In genomic region chr4:148232124-148232523, GRCm38 (mm10) we compare ENCODE assay signal across 22 mouse cellular contexts. TPM values are rescaled to one million over a fixed set of nuclear protein-coding genes. Genes with fewer than 3 reads are reported as not detected.
DNase-seq lines count a peak whose midpoint lies in the region; ATAC-seq lines count a peak whose summit lies in the region.
"Had no signal": no experiment of that assay in that cellular context is flagged by ENCODE, and none has a peak within 500 bp of the region (broad histone marks: within the 10 kb centered on the region; RNA-seq: fewer than 3 reads in every experiment).

No protein-coding gene starts in this region.

- H3K9ac ChIP-seq in hindbrain, embryonic 13.5 days, result no peak overlapping the region
- no peak overlapping the region for H3K9ac ChIP-seq in midbrain, embryonic 13.5 days (replicated peaks)
- no peak overlapping the region for H3K9ac ChIP-seq in midbrain, embryonic 16.5 days (ENCODE audit: low read depth, low read length)
- H3K9ac ChIP-seq: heart, embryonic 12.5 days; heart, embryonic 15.5 days; hindbrain, embryonic 12.5 days had no signal

- no peak overlapping the region for H3K4me2 ChIP-seq in hindbrain, embryonic 13.5 days
- H3K4me2 ChIP-seq in midbrain, embryonic 13.5 days (replicated peaks), result no peak overlapping the region
- H3K4me2 ChIP-seq in midbrain, embryonic 16.5 days (ENCODE audit: low read length), result no peak overlapping the region
- H3K4me2 ChIP-seq: heart, embryonic 12.5 days; heart, embryonic 15.5 days; hindbrain, embryonic 12.5 days had no signal

- H3K9me3 ChIP-seq in hindbrain, embryonic 13.5 days, result no peaks in the 10 kb centered on the region
- no peaks in the 10 kb centered on the region for H3K9me3 ChIP-seq in hindbrain, embryonic 10.5 days
- H3K9me3 ChIP-seq in midbrain, embryonic 13.5 days, result no peaks in the 10 kb centered on the region
- no peaks in the 10 kb centered on the region for H3K9me3 ChIP-seq in midbrain, embryonic 16.5 days (replicated peaks; ENCODE audit: control insufficient read depth, low read length, poor library complexity, severe bottlenecking)
- H3K9me3 ChIP-seq: forebrain, embryonic 10.5 days; heart, embryonic 12.5 days; heart, embryonic 15.5 days; hindbrain, embryonic 12.5 days had no signal

- H3K27ac ChIP-seq in hindbrain, embryonic 13.5 days, result no peak overlapping the region
- no peak overlapping the region for H3K27ac ChIP-seq in hindbrain, embryonic 10.5 days
- H3K27ac ChIP-seq in midbrain, embryonic 13.5 days, result no peak overlapping the region
- H3K27ac ChIP-seq in midbrain, embryonic 16.5 days (ENCODE audit: low read length), result no peak overlapping the region
- H3K27ac ChIP-seq: forebrain, embryonic 10.5 days; heart, embryonic 15.5 days; hindbrain, embryonic 12.5 days; hindbrain, postnatal 0 days had no signal

- no peak overlapping the region for H3K4me3 ChIP-seq in hindbrain, embryonic 13.5 days
- H3K4me3 ChIP-seq in hindbrain, embryonic 10.5 days, result no peak overlapping the region
- H3K4me3 ChIP-seq in midbrain, embryonic 13.5 days (replicated peaks), result no peak overlapping the region
- no peak overlapping the region for H3K4me3 ChIP-seq in midbrain, embryonic 16.5 days (ENCODE audit: low read depth, low read length)
- H3K4me3 ChIP-seq: forebrain, embryonic 10.5 days; heart, embryonic 12.5 days; heart, embryonic 15.5 days; hindbrain, embryonic 12.5 days had no signal

- peaks cover 36% of the 10 kb centered on the region for H3K4me1 ChIP-seq in hindbrain, embryonic 13.5 days (replicated peaks)
- H3K4me1 ChIP-seq in hindbrain, embryonic 10.5 days (replicated peaks), result peaks cover 12% of the 10 kb centered on the region
- H3K4me1 ChIP-seq in midbrain, embryonic 13.5 days (replicated peaks), result peaks cover 32% of the 10 kb centered on the region
- H3K4me1 ChIP-seq in midbrain, embryonic 16.5 days (ENCODE audit: control insufficient read depth, insufficient read depth, low read length), result peaks cover 3% of the 10 kb centered on the region; the same call in 1 of the 2 replicates
- H3K4me1 ChIP-seq: heart, embryonic 12.5 days; heart, embryonic 15.5 days had no signal

- no peak for DNase-seq in hindbrain, embryonic 10.5 days (ENCODE audit: low spot score)
- DNase-seq in MN1 (ENCODE audit: low spot score), result peak; percentile 22
- DNase-seq in cerebellum, adult 8-10 months, result no peak
- DNase-seq: adrenal gland, adult 8-10 months; adrenal gland, postnatal 25 days; cerebellum, adult 9-10 months; gastrocnemius, postnatal 25 days; heart, adult 18-20 months; heart, postnatal 10 days; heart, postnatal 36 days had no signal

- peaks cover 29% of the 10 kb centered on the region; the same call in 1 of the 2 replicates for H3K27me3 ChIP-seq in hindbrain, embryonic 13.5 days
- H3K27me3 ChIP-seq in hindbrain, embryonic 10.5 days (ENCODE audit: insufficient read depth, poor library complexity, severe bottlenecking), result peaks cover 3% of the 10 kb centered on the region; the same call in 1 of the 2 replicates
- peaks cover 25% of the 10 kb centered on the region for H3K27me3 ChIP-seq in midbrain, embryonic 13.5 days
- H3K27me3 ChIP-seq in midbrain, embryonic 16.5 days (ENCODE audit: control insufficient read depth, insufficient read depth, low read depth, low read length), result no peaks in the 10 kb centered on the region

- no peaks in the 10 kb centered on the region for H3K36me3 ChIP-seq in hindbrain, embryonic 13.5 days
- no peaks in the 10 kb centered on the region for H3K36me3 ChIP-seq in hindbrain, embryonic 10.5 days
- H3K36me3 ChIP-seq in midbrain, embryonic 13.5 days, result no peaks in the 10 kb centered on the region
- H3K36me3 ChIP-seq in midbrain, embryonic 16.5 days (ENCODE audit: control insufficient read depth, insufficient read depth, low read length), result no peaks in the 10 kb centered on the region
- H3K36me3 ChIP-seq: forebrain, embryonic 10.5 days; heart, embryonic 12.5 days; heart, embryonic 15.5 days; hindbrain, embryonic 12.5 days had no signal

- 0 out of 2 replicates have a peak, but pooled peaks have one; percentile 23 for ATAC-seq in hindbrain, embryonic 13.5 days (ENCODE audit: low FRiP score)
- peak; percentile 35; the same call in 1 of the 2 replicates for ATAC-seq in midbrain, embryonic 13.5 days
- no peak for ATAC-seq in midbrain, embryonic 16.5 days
- ATAC-seq: activated CD4-positive, CD25-positive, alpha-beta regulatory T cell, adult 4 months; CD4-positive, CD25-positive, alpha-beta regulatory T cell, adult 4 months; forebrain, embryonic 14.5 days; inflammation-experienced regulatory T-cells, adult 6 months had no signal

- WGBS in hindbrain, embryonic 13.5 days, result 59% methylated on average over 4 of the region's 4 CpGs
- 74% methylated on average over 4 of the region's 4 CpGs for WGBS in hindbrain, embryonic 10.5 days
- 50% methylated on average over 4 of the region's 4 CpGs for WGBS in midbrain, embryonic 13.5 days
- 48% methylated on average over 4 of the region's 4 CpGs for WGBS in midbrain, embryonic 16.5 days

RNA-seq across cellular contexts. Expression of gene Disp3, which starts 55.6 kb away (rescaled TPM):
- 14.8 and 15.4 TPM in 2 replicates for polyA plus RNA-seq in hindbrain, embryonic 13.5 days (2015; fragmentation: Nextera tagmentation; extraction: Ambion mirVana)
- 3.7 and 10.7 TPM in 2 replicates for polyA plus RNA-seq in hindbrain, embryonic 10.5 days (2016; fragmentation: Nextera tagmentation; extraction: Ambion mirVana)
- 11.1 and 12.0 TPM in 2 replicates for polyA plus RNA-seq in midbrain, embryonic 13.5 days (2015; fragmentation: Nextera tagmentation; extraction: Ambion mirVana)
- polyA plus RNA-seq in midbrain, embryonic 16.5 days (2015; fragmentation: Nextera tagmentation; extraction: Ambion mirVana), result 12.4 and 12.7 TPM in 2 replicates
- polyA plus RNA-seq: activated CD4-positive, CD25-positive, alpha-beta regulatory T cell, adult 4 months; CD4-positive, CD25-positive, alpha-beta regulatory T cell, adult 4 months; heart, embryonic 15.5 days; inflammation-experienced regulatory T-cells, adult 6 months had no signal
